Mouse (Mus musculus) CH12F3 (cell line): ENCODE results near the gene Pgap3.

ENCODE experiments used
- in situ Hi-C: fragments of 300-500 bp; cut with MboI; formaldehyde crosslinking; loops from 2 replicates; pipeline ENCODE4 v1.14.3; 2020; ENCODE audit warnings: low sequenced_read_pairs

The Pgap3 gene

GRCm38 (mm10) chr11:98357396-98358160 lies 42.7 kb downstream of the Pgap3 start:
- in situ Hi-C loops: no loop called here

GRCm38 (mm10) chr11:98356625-98357394 lies 43.5 kb downstream of the Pgap3 start:
- in situ Hi-C loops: no loop called here

GRCm38 (mm10) chr11:98355732-98356299 lies 44.5 kb downstream of the Pgap3 start:
- in situ Hi-C loops: no loop called here

- in situ Hi-C loops: no loop called here
Measured at GRCm38 (mm10) chr11:98354445-98354844, 45.8 kb downstream of the Pgap3 start.

- in situ Hi-C loops: no loop called here
Measured at GRCm38 (mm10) chr11:98353651-98354211, 46.6 kb downstream of the Pgap3 start.

GRCm38 (mm10) chr11:98352272-98352990 lies 47.9 kb downstream of the Pgap3 start:
- in situ Hi-C loops: no loop called here

- in situ Hi-C loops: no loop called here
Measured at GRCm38 (mm10) chr11:98349308-98349707, 51.0 kb downstream of the Pgap3 start.

- in situ Hi-C loops: no loop called here
Measured at GRCm38 (mm10) chr11:98348083-98348961, 52.0 kb downstream of the Pgap3 start, which contains the start of gene Ppp1r1b. Ppp1r1b (plus strand) TSS chr11:98348404.

GRCm38 (mm10) chr11:98347385-98348082 lies 52.8 kb downstream of the Pgap3 start:
- in situ Hi-C loops: no loop called here

- in situ Hi-C loops: no loop called here
Measured at GRCm38 (mm10) chr11:98346168-98346567, 54.1 kb downstream of the Pgap3 start.

GRCm38 (mm10) chr11:98345253-98345652 lies 55.0 kb downstream of the Pgap3 start:
- in situ Hi-C loops: no loop called here

GRCm38 (mm10) chr11:98342000-98342945 lies 58.0 kb downstream of the Pgap3 start:
- in situ Hi-C loops: no loop called here

- in situ Hi-C loops: no loop called here
Measured at GRCm38 (mm10) chr11:98341174-98341573, 59.1 kb downstream of the Pgap3 start.

GRCm38 (mm10) chr11:98340597-98340996 lies 59.7 kb downstream of the Pgap3 start:
- in situ Hi-C loops: no loop called here

GRCm38 (mm10) chr11:98339679-98340287 lies 60.5 kb downstream of the Pgap3 start:
- in situ Hi-C loops: no loop called here

GRCm38 (mm10) chr11:98339071-98339501 lies 61.2 kb downstream of the Pgap3 start:
- in situ Hi-C loops: no loop called here
